Mouse (Mus musculus) lung, postnatal 10 days (tissue): Measurements from ENCODE around the gene Vmn2r68.

Source experiments
- DNase-seq: peaks from one replicate; pipeline ENCODE4 v3.0.0; 2021

The Vmn2r68 gene

DNA sequence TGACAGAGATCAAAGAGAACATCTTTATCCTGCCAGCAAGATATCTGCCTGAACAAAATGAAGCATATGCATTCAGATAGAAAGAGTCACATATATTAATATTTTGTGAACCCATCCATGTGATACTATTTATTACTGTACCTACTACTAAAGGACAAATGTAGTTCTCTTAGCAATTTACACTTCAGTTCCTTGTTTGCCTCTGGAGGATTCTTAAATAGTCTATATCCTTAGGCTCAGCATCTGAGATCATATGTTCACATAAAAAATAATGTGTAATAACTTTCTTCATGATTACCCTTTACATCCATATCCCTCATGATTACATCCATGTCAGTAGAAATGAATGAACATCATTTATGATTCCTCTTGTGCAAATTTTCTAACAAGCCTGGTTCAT lies at the start of gene Vmn2r68:
TSS of gene Vmn2r68 (minus strand) at position 101 of the 400 bp plus-strand sequence.
- no peak for DNase-seq
